Mouse (Mus musculus): Measurements from ENCODE around the gene Arhgap8.

The Arhgap8 gene

DNA sequence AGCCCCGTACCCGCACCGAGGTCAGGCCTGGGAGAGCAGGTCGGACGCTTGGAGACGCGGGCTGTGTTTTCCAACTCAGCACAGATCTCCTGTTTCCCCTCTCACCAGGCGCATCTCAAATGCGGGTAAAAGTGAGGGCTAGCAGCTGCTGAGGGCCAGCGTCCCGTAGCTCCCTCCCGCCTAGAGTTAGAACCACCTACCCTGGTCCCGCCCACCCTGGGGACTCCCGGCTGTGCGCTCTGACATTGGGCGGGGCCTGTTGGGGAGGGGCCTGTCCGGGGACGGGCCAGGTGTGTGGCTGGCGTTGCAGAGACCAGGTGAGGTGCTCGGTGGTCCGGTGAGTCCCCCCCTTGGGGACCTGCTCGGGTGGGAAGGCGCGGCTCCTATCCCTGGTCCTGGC, at the start of gene Arhgap8:
TSS of gene Arhgap8 (plus strand) at position 262 of the 400 bp plus-strand sequence.
- peak; percentile 82 for DNase-seq (ENCODE audit: low spot score)

GRCm38 (mm10) chr15:84670657-84671055, 49.2 kb upstream of the Arhgap8 start:
- DNase-seq (ENCODE audit: low spot score) = no peak

DNA sequence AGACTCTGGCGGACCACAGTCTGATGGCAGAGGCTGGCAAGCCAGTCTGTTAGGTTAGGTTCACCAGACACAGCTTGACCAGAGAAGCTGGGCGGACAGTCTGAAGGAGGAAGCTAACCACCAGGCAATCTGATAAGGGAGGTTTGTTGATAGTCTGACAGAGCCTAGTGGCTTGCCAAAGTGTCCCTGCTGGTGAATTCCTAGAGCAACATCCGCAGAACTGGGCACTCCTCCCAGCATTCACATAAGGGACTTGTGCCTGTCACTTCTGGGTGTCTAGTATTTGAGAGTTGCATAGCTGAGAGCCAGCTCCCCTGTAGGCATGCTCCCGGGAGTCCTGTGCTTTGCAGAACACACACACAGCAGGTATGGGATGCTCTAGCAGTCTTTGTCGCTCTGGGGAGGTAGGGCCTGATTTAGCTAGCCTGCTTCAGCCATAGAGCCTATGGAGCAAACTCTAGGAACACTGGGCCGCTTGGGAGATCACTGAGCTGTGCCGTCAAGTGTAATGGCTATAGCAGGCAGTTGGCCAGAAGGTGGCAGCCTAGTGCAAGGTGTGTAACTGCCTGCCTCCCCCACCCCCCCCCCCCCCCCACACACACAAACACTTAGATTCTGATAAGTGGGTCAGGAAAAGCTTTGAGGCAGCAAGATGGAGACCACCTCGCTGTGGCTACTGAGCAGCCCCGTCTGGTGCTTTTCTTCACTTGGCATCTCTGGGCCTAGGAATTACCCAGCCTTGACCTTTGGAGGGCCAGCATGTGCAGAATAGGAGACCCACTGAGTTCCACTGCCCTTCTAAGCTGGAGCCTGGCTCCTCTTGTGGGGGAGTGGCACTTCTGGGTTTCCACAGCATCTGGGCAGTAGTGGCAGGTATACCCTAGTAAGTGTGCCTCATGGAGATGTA, 48.2 kb upstream of the Arhgap8 start:
- DNase-seq (ENCODE audit: low spot score) = peak; percentile 67

- DNase-seq (ENCODE audit: low spot score) = no peak
Measured at GRCm38 (mm10) chr15:84672308-84672615, 47.6 kb upstream of the Arhgap8 start.

- DNase-seq (ENCODE audit: low spot score) = peak; percentile 62
Measured at GRCm38 (mm10) chr15:84672616-84673015, 47.2 kb upstream of the Arhgap8 start.

- DNase-seq (ENCODE audit: low spot score) = no peak
Measured at GRCm38 (mm10) chr15:84674329-84675067, 45.4 kb upstream of the Arhgap8 start.

GRCm38 (mm10) chr15:84675317-84675716, 44.5 kb upstream of the Arhgap8 start:
- DNase-seq (ENCODE audit: low spot score) = no peak

- no peak for DNase-seq (ENCODE audit: low spot score)
Measured at GRCm38 (mm10) chr15:84677943-84678342, 41.9 kb upstream of the Arhgap8 start.

DNA sequence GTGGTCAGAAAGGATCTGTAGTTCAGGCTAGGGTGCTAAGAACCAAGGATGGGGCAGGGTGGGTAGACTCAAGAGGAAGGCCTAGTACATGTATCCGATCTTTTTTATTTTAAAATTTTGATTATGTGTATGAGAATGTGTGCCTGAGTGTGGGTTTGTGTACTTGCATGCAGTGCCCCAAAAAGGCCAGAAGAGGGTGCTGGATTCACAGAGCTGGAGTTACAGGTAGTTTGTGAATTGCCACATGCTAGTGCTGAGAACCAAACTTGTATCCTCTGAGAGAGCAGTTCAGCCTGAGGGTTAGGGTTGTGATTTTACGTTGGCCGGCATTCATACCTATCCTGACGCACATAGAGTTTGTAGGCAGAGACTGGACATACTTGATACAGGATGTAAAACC, 40.8 kb upstream of the Arhgap8 start:
- DNase-seq (ENCODE audit: low spot score) = no peak

DNA sequence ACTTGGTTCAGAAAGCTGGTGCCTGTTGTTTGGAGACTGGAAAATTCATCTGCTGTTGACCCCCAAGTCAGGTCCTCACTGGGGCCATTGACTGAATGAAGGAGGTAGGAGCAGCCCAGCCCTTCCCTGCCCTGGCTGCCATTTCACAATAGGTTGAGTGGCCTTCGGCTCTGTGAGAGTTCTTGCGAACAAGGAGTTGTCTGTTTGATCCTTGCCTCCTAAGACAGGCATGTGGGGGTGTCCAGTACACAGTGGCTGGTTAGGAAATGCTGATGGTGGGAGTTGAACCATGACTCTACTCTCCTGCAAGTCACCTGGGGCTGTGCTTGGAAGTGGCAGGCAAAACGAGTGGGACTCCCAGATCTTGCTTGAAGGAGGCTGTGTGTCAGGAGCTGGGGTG, 40.1 kb upstream of the Arhgap8 start:
- DNase-seq (ENCODE audit: low spot score) = no peak

- DNase-seq (ENCODE audit: low spot score) = peak; percentile 88
Measured at GRCm38 (mm10) chr15:84680545-84681454, 39.1 kb upstream of the Arhgap8 start.

GRCm38 (mm10) chr15:84681455-84682193, 38.2 kb upstream of the Arhgap8 start:
- no peak for DNase-seq (ENCODE audit: low spot score)

- DNase-seq (ENCODE audit: low spot score) = no peak
Measured at GRCm38 (mm10) chr15:84682206-84682605, 37.6 kb upstream of the Arhgap8 start.

GRCm38 (mm10) chr15:84682821-84683220, 37.0 kb upstream of the Arhgap8 start:
- no peak for DNase-seq (ENCODE audit: low spot score)

- DNase-seq (ENCODE audit: low spot score) = no peak
Measured at GRCm38 (mm10) chr15:84684520-84684919, 35.3 kb upstream of the Arhgap8 start.

GRCm38 (mm10) chr15:84685417-84685816, 34.4 kb upstream of the Arhgap8 start:
- DNase-seq (ENCODE audit: low spot score) = peak; percentile 51

DNA sequence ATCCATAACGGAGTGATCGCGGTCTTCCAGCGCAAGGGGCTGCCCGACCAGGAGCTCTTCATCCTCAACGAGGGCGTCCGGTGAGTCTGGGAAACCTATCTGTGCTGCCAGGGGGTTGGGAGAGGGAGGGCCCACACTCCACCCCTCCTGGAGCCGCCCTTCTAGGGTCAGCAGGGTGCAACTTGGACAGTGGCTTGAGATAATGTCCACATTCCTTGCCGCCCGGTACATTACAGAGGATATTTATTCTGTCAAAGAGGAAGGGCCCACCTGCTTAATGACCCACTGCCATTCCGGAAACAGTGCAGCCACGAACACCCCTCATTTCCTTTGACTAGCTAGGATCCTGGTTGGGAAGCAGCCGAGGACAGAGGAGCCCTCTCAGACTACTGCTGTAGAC, 31.9 kb upstream of the Arhgap8 start:
- no peak for DNase-seq (ENCODE audit: low spot score)

DNA sequence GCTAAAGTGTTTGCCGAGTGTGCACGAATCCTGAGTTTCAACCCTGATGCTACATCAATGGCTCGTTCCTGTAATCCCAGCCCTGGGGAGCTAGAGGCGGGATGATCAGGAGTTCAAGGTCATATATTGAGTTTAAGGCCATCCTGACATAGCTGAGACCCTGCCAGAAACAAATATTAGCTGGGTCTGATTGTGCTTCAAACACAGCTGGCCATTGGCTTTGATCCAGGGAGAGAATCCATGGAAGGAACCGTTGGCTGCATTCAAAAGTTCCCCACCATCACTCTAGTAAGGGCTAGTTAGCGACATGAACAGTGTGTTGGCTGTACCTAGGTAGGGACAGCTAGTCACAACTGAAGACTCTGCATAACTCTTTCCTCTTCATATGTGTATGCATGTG, 30.5 kb upstream of the Arhgap8 start:
- DNase-seq (ENCODE audit: low spot score) = no peak

- DNase-seq (ENCODE audit: low spot score) = no peak
Measured at GRCm38 (mm10) chr15:84691513-84691912, 28.3 kb upstream of the Arhgap8 start.

DNA sequence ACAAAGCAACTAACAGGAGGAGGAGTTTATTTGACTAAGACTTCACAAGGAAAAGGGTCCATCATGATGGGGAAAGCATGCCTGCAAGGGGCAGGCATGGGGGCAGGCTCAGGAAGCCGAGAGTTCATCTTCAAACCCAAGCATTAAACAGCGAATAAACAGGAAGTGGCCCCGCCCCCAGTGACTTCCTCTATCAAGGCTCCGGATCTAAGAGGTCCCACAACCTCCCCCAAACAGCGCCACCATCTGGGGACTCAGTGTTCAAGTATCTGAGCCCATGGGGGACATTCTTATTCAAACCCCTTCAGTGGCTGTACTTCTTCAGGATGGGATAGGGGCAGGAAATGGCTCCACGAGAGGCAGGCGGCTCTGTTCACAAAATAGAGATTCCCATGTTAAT, 27.2 kb upstream of the Arhgap8 start:
- no peak for DNase-seq (ENCODE audit: low spot score)

DNA sequence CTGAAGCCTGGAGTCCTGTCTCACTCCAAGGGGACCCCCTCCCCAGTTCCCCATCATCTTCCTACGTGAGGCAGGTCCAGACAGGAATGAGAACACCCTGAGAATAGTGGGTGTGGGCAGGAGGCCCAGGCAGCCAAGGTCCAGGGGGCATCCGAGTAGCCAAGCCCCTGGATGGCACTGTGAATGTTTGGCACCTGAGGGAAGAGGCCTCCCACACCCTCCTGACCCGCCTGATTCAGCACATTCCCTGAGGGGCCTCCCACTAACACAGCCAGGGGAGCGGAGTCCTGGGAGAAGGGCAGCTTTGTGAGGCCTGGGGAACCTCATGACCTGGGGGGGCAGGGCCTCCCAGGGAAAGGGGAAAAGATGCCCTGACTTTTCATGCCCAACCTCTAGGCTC, 23.8 kb upstream of the Arhgap8 start:
- DNase-seq (ENCODE audit: low spot score) = no peak

- peak; percentile 40 for DNase-seq (ENCODE audit: low spot score)
Measured at GRCm38 (mm10) chr15:84697611-84698011, 22.2 kb upstream of the Arhgap8 start.
